Mouse (Mus musculus): ENCODE data around the gene Rilpl1.

DNA sequence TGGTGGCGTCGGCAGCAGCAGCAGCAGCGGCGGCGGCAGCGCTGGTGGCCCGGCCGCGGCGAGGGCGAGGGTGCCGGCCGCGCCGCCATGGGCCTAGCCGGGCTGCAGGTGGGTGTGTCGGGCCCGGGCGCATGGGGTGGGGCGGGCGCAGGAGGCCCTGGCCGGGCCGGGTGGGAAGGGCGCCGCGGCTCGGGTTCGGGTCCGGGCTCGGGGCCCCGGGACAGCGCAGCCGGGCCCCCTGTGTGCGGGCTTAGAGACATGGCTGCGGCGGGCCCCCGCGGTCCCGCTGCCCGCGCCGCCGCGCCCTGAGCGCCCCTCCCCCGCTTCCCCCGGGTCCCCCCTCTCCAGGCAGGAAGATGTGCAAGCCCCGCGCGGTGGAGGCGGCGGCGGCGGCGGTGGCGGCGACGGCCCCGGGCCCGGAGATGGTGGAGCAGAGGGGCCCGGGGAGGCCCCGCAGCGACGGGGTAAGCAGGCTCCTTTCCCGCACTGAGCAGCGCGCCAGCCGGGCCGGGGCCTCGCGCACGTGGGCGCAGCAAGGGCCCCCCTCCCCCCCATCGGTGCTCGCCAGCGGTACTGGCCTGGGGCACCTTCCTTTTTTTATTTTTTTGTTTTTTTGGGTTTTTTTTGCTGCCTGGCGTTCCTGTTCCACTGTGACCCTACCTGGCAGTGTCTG is 85.4 kb downstream of the Rilpl1 start:
- TF ChIP-seq CTCF (IDR thresholded peaks at IDR 0.05; ENCODE audit: control insufficient read depth, insufficient read depth, insufficient replicate concordance, low read depth, low read length) (no peak), POLR2A (IDR thresholded peaks at IDR 0.05; ENCODE audit: control insufficient read depth, low read depth, low read length) (no peak)

All from testis, adult 2 months (tissue).